Mouse (Mus musculus) cortical plate, adult 2 months (tissue): ENCODE data around the gene Trim7.

ENCODE experiments used
- CTCF ChIP-seq: fragments of 200-500 bp; IDR thresholded peaks from 2 replicates; pipeline ENCODE4 v1.5.1; 2011; ENCODE audit warnings: mild to moderate bottlenecking, control low read depth, low read length; ENCODE audit not compliant: insufficient read depth; ENCODE audit errors: extremely low read depth
- POLR2A ChIP-seq: fragments of 200-500 bp; IDR thresholded peaks from 2 replicates; pipeline ENCODE4 v1.6.1; 2011; ENCODE audit warnings: mild to moderate bottlenecking, low read length, control low read depth; ENCODE audit not compliant: insufficient read depth; ENCODE audit errors: extremely low read depth

DNA sequence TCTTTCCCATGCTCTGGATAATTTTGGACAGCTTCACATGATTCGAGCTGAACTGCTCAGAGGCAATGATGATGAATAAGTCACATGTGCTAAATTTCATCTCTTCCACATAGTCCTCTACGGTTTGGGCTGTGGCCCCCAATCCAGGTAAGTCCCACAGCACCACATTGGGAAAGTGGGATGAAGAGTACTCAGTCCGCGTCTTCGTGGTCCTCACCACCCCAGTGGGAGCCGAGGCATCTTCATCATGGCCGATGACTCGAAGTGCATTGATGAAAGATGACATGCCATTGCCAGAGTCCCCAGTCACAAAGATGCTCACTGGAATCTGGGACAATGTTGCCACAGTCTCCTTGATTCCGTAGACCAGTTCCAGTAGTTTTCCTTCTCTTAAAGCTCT, 40.5 kb downstream of the Trim7 start:
- no peak for TF ChIP-seq POLR2A
- no peak for TF ChIP-seq CTCF
